ENCODE assay signal across 15 mouse cellular contexts in the genomic region with DNA sequence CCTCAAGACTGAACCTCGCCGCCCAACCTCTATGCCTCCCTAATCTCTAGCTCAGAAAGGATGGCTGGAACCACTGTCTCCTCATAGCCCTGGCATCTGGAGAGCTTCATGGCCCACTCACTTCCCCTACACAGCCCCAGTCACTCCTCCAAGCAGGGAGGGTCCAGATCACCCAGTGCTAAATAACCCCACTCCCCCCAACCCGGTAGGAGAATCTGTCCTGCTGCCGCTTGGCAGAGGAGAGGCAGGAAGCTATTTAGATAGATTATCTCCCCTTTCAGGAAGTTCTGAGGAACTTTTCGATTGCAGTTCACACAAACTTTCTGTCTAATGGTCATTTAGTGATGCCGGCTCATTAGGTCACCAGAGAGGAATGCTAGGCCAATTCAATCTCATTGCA.
A peak's percentile ranks its signal among the peaks of the same experiment; 100 is the strongest.
DNase-seq lines count a peak whose midpoint lies in the region; ATAC-seq and TF ChIP-seq lines count a peak whose summit lies in the region.
"Had no signal": no experiment of that assay in that cellular context is flagged by ENCODE, and none has a peak within 500 bp of the region (broad histone marks: within the 10 kb centered on the region; RNA-seq: fewer than 3 reads in every experiment).

No protein-coding gene starts in this region.

- H3K27me3 ChIP-seq in hindbrain, embryonic 10.5 days (ENCODE audit: insufficient read depth, poor library complexity, severe bottlenecking) = peaks cover 9% of the 10 kb centered on the region
- no peaks in the 10 kb centered on the region for H3K27me3 ChIP-seq in hindbrain, embryonic 12.5 days
- no peaks in the 10 kb centered on the region for H3K27me3 ChIP-seq in myocyte (ENCODE audit: control insufficient read depth, insufficient read depth, insufficient read length)
- H3K27me3 ChIP-seq: forebrain, embryonic 12.5 days; hindbrain, embryonic 15.5 days had no signal

- no peak overlapping the region for H3K9ac ChIP-seq in hindbrain, embryonic 12.5 days
- H3K9ac ChIP-seq: hindbrain, embryonic 15.5 days; kidney, embryonic 15.5 days had no signal

- no peak for DNase-seq in hindbrain, embryonic 10.5 days (ENCODE audit: low spot score)
- peak; percentile 32 for DNase-seq in lung, postnatal 10 days
- no peak for DNase-seq in lung, postnatal 36 days
- DNase-seq in kidney, postnatal 14 days = no peak
- DNase-seq: cerebellum, adult 11 months; gastrocnemius, postnatal 14 days; layer of hippocampus, postnatal 36 days; thymus, postnatal 36 days had no signal

- H3K4me1 ChIP-seq in hindbrain, embryonic 10.5 days (replicated peaks) = peaks cover 58% of the 10 kb centered on the region
- H3K4me1 ChIP-seq in hindbrain, embryonic 12.5 days = peaks cover 50% of the 10 kb centered on the region
- H3K4me1 ChIP-seq in embryonic fibroblast, embryonic 13.5 days (ENCODE audit: control insufficient read depth, insufficient read depth, low read length) = peaks cover 9% of the 10 kb centered on the region

- no peaks in the 10 kb centered on the region for H3K36me3 ChIP-seq in hindbrain, embryonic 10.5 days
- no peaks in the 10 kb centered on the region for H3K36me3 ChIP-seq in hindbrain, embryonic 12.5 days
- H3K36me3 ChIP-seq in myocyte (ENCODE audit: control insufficient read depth, insufficient read depth) = no peaks in the 10 kb centered on the region
- H3K36me3 ChIP-seq: forebrain, embryonic 12.5 days; hindbrain, embryonic 15.5 days; kidney, embryonic 15.5 days had no signal

- no peak overlapping the region for H3K4me3 ChIP-seq in hindbrain, embryonic 10.5 days
- no peak overlapping the region for H3K4me3 ChIP-seq in hindbrain, embryonic 12.5 days
- no peak overlapping the region for H3K4me3 ChIP-seq in embryonic fibroblast, embryonic 13.5 days (ENCODE audit: insufficient read depth, low read length)
- no peak overlapping the region for H3K4me3 ChIP-seq in myocyte
- H3K4me3 ChIP-seq: forebrain, embryonic 12.5 days; hindbrain, embryonic 15.5 days; kidney, embryonic 15.5 days had no signal

- H3K79me2 ChIP-seq in myocyte (ENCODE audit: control insufficient read depth, insufficient read depth) = no peaks in the 10 kb centered on the region

- H3K27ac ChIP-seq in hindbrain, embryonic 10.5 days = peak overlapping the region; percentile 78
- H3K27ac ChIP-seq in hindbrain, embryonic 12.5 days = no peak overlapping the region
- H3K27ac ChIP-seq in embryonic fibroblast, embryonic 13.5 days (ENCODE audit: insufficient read depth, low read length) = peak overlapping the region; percentile 58; the same call in 1 of the 2 replicates
- H3K27ac ChIP-seq: hindbrain, embryonic 15.5 days; kidney, embryonic 15.5 days had no signal

- ATAC-seq in hindbrain, embryonic 12.5 days (ENCODE audit: low FRiP score) = no peak
- ATAC-seq: CD4-positive, CD25-positive, alpha-beta regulatory T cell, adult 4 months had no signal

- H3ac ChIP-seq in myocyte (ENCODE audit: control insufficient read depth, insufficient read length) = no peak overlapping the region

- no peak overlapping the region for H3K4me2 ChIP-seq in hindbrain, embryonic 12.5 days (replicated peaks)
- peak overlapping the region; percentile 56 for H3K4me2 ChIP-seq in myocyte (ENCODE audit: low read depth)
- H3K4me2 ChIP-seq: forebrain, embryonic 12.5 days; hindbrain, embryonic 15.5 days; kidney, embryonic 15.5 days had no signal

- TF ChIP-seq CTCF in embryonic fibroblast, embryonic 13.5 days (IDR thresholded peaks at IDR 0.05; ENCODE audit: borderline replicate concordance, insufficient read depth, low read length) = no peak

- peaks cover 5% of the 10 kb centered on the region; the same call in 1 of the 2 replicates for H3K9me3 ChIP-seq in hindbrain, embryonic 10.5 days
- 0 out of 2 replicates have a peak, but pooled peaks cover 5% of the 10 kb centered on the region for H3K9me3 ChIP-seq in hindbrain, embryonic 12.5 days (replicated peaks)
- H3K9me3 ChIP-seq: forebrain, embryonic 12.5 days; hindbrain, embryonic 15.5 days; kidney, embryonic 15.5 days had no signal

- no peak for TF ChIP-seq POLR2A in embryonic fibroblast, embryonic 13.5 days (IDR thresholded peaks at IDR 0.05; ENCODE audit: low read depth, low read length)
- no peak for TF ChIP-seq POLR2A in myocyte (IDR thresholded peaks at IDR 0.05; ENCODE audit: insufficient read length, low read depth)

- 72% methylated on average over 6 of the region's 6 CpGs for WGBS in hindbrain, embryonic 10.5 days
- WGBS in hindbrain, embryonic 12.5 days = 71% methylated on average over 6 of the region's 6 CpGs

TF ChIP-seq in myocyte, 11 proteins besides CTCF, POLR2A, EP300 and RAD21:
- TF ChIP-seq USF1 (IDR thresholded peaks at IDR 0.05; ENCODE audit: low read depth) (no peak), MAX (IDR thresholded peaks at IDR 0.05; ENCODE audit: low read depth) (no peak), E2F4 (IDR thresholded peaks at IDR 0.05; ENCODE audit: insufficient read depth) (no peak), TCF12 (IDR thresholded peaks at IDR 0.05; ENCODE audit: insufficient read depth, poor library complexity, severe bottlenecking) (no peak), MYOG (IDR thresholded peaks at IDR 0.05; ENCODE audit: control insufficient read depth in 1 of 3, insufficient read depth in 1 of 3, insufficient read length in 2 of 3, low read depth in 2 of 3) (no peak), MYOD1 (IDR thresholded peaks at IDR 0.05; ENCODE audit: control insufficient read depth in 1 of 3, insufficient read length in 2 of 3, low read depth in 2 of 3) (no peak), TCF3 (IDR thresholded peaks at IDR 0.05; ENCODE audit: insufficient read length, low read depth) (no peak), REST (IDR thresholded peaks at IDR 0.05; ENCODE audit: insufficient read depth, insufficient read length) (no peak), CEBPB (IDR thresholded peaks at IDR 0.05; ENCODE audit: insufficient read depth, poor library complexity, severe bottlenecking) (no peak)
